9 mouse cellular contexts compared by ENCODE assay signal in genomic region chr11:96004793-96005402, GRCm38 (mm10). TPM values are rescaled to one million over a fixed set of nuclear protein-coding genes. Genes with fewer than 3 reads are reported as not detected.
DNase-seq lines count a peak whose midpoint lies in the region; ATAC-seq and TF ChIP-seq lines count a peak whose summit lies in the region.
"Had no signal": no experiment of that assay in that cellular context is flagged by ENCODE, and none has a peak within 500 bp of the region (broad histone marks: within the 10 kb centered on the region; RNA-seq: fewer than 3 reads in every experiment).

No protein-coding gene starts in this region.

- peak overlapping the region; percentile 96 for H3K4me2 ChIP-seq in embryonic facial prominence, embryonic 12.5 days (replicated peaks)
- H3K4me2 ChIP-seq in hindbrain, postnatal 0 days (ENCODE audit: low read depth, low read length): peak overlapping the region; percentile 55
- peak overlapping the region; percentile 75 for H3K4me2 ChIP-seq in midbrain, postnatal 0 days (ENCODE audit: low read depth, low read length, poor library complexity, severe bottlenecking)

- no peaks in the 10 kb centered on the region for H3K36me3 ChIP-seq in embryonic facial prominence, embryonic 12.5 days
- H3K36me3 ChIP-seq in hindbrain, postnatal 0 days (ENCODE audit: insufficient read depth, low read length): no peaks in the 10 kb centered on the region
- no peaks in the 10 kb centered on the region for H3K36me3 ChIP-seq in midbrain, postnatal 0 days (ENCODE audit: insufficient read depth, low read length)

- no peak for DNase-seq in gastrocnemius, adult 2 months
- DNase-seq in gastrocnemius, postnatal 25 days: no peak
- peak; percentile 42 for DNase-seq in 3T3-L1 (ENCODE audit: low read depth, low spot score)
- peak; percentile 31 for DNase-seq in hindbrain, postnatal 0 days (ENCODE audit: low spot score)
- no peak for DNase-seq in midbrain, postnatal 0 days (ENCODE audit: low spot score)
- DNase-seq in frontal cortex, adult 2 months (ENCODE audit: extremely low spot score in 1 of 2, low spot score in 1 of 2): no peak

- H3K4me1 ChIP-seq in embryonic facial prominence, embryonic 12.5 days: peaks cover 30% of the 10 kb centered on the region
- peaks cover 5% of the 10 kb centered on the region; the same call in 1 of the 2 replicates for H3K4me1 ChIP-seq in hindbrain, postnatal 0 days (ENCODE audit: insufficient read depth, low read length)
- H3K4me1 ChIP-seq in midbrain, postnatal 0 days (ENCODE audit: insufficient read depth, low read length): no peaks in the 10 kb centered on the region; the same call in 1 of the 2 replicates

- no peak overlapping the region for H3K27ac ChIP-seq in gastrocnemius, adult 2 months
- peak overlapping the region; percentile 98 for H3K27ac ChIP-seq in embryonic facial prominence, embryonic 12.5 days
- H3K27ac ChIP-seq in hindbrain, postnatal 0 days: peak overlapping the region; percentile 64
- H3K27ac ChIP-seq in midbrain, postnatal 0 days (ENCODE audit: low read depth, low read length): no peak overlapping the region

- ATAC-seq in embryonic facial prominence, embryonic 12.5 days (ENCODE audit: insufficient number of reproducible peaks, insufficient read depth, low FRiP score, low TSS enrichment): no peak
- ATAC-seq in hindbrain, postnatal 0 days: peak; percentile 52
- no peak for ATAC-seq in midbrain, postnatal 0 days (ENCODE audit: low FRiP score)
- no peak for ATAC-seq in cerebellum, adult (ENCODE audit: insufficient number of reproducible peaks, low FRiP score, low TSS enrichment)

- H3K27me3 ChIP-seq in embryonic facial prominence, embryonic 12.5 days: no peaks in the 10 kb centered on the region
- peaks cover 6% of the 10 kb centered on the region; the same call in 1 of the 2 replicates for H3K27me3 ChIP-seq in hindbrain, postnatal 0 days (ENCODE audit: insufficient read depth, low read length)
- H3K27me3 ChIP-seq in midbrain, postnatal 0 days (ENCODE audit: insufficient read depth, low read length): no peaks in the 10 kb centered on the region

- peak overlapping the region; percentile 95 for H3K9ac ChIP-seq in embryonic facial prominence, embryonic 12.5 days
- H3K9ac ChIP-seq in hindbrain, postnatal 0 days (replicated peaks; ENCODE audit: low read length): peak overlapping the region; percentile 37
- peak overlapping the region; percentile 45 for H3K9ac ChIP-seq in midbrain, postnatal 0 days (replicated peaks; ENCODE audit: low read length, poor library complexity, severe bottlenecking)

- TF ChIP-seq CTCF in gastrocnemius, adult 2 months (IDR thresholded peaks at IDR 0.05): no peak
- no peak for TF ChIP-seq CTCF in hindbrain, postnatal 0 days (IDR thresholded peaks at IDR 0.05; ENCODE audit: low read depth)
- no peak for TF ChIP-seq CTCF in midbrain, postnatal 0 days (IDR thresholded peaks at IDR 0.05)

- peak overlapping the region; percentile 57 for H3K4me3 ChIP-seq in gastrocnemius, adult 2 months
- H3K4me3 ChIP-seq in embryonic facial prominence, embryonic 12.5 days: peak overlapping the region; percentile 86
- peak overlapping the region; percentile 37 for H3K4me3 ChIP-seq in hindbrain, postnatal 0 days (ENCODE audit: low read length)
- H3K4me3 ChIP-seq in midbrain, postnatal 0 days (ENCODE audit: low read depth, low read length): peak overlapping the region; percentile 49

- WGBS in embryonic facial prominence, embryonic 12.5 days: under 1% methylated on average over 53 of the region's 57 CpGs
- under 1% methylated on average over 51 of the region's 57 CpGs for WGBS in hindbrain, postnatal 0 days
- under 1% methylated on average over 42 of the region's 57 CpGs for WGBS in midbrain, postnatal 0 days

- intact Hi-C loops in gastrocnemius, adult 2 months (cut with DNase I): no loop called here

- H3K9me3 ChIP-seq in embryonic facial prominence, embryonic 12.5 days: no peaks in the 10 kb centered on the region
- no peaks in the 10 kb centered on the region for H3K9me3 ChIP-seq in hindbrain, postnatal 0 days (ENCODE audit: low read length)
- H3K9me3 ChIP-seq in midbrain, postnatal 0 days (ENCODE audit: low read length): no peaks in the 10 kb centered on the region

RNA-seq across cellular contexts. Expression of gene Igf2bp1, which starts 0.8 kb away (rescaled TPM):
- total RNA-seq in gastrocnemius, adult 2 months (2021): not detected
- not detected for total RNA-seq in gastrocnemius, postnatal 25 days (2021)
- polyA plus RNA-seq in embryonic facial prominence, embryonic 12.5 days (2016; fragmentation: Nextera tagmentation; extraction: Ambion mirVana): 89.6 and 95.3 TPM in 2 replicates
- total RNA-seq in hindbrain, postnatal 0 days (2014; rRNA removed): 4.1 and 5.3 TPM in 2 replicates
- polyA plus RNA-seq in hindbrain, postnatal 0 days (2015; fragmentation: Nextera tagmentation; extraction: Ambion mirVana): 2.8 and 3.5 TPM in 2 replicates
- total RNA-seq in midbrain, postnatal 0 days (2014; rRNA removed): 2.2 and 3.2 TPM in 2 replicates
- 1.2 and 1.3 TPM in 2 replicates for polyA plus RNA-seq in midbrain, postnatal 0 days (2015; fragmentation: Nextera tagmentation; extraction: Ambion mirVana)
- polyA plus RNA-seq in frontal cortex, adult 2 months (2012; rRNA removed): 0.18 and 0.71 TPM in 2 replicates
- total RNA-seq: hematopoietic stem cell, adult 5-6 weeks had no signal

RNA-seq across cellular contexts. Expression of gene Gip, which starts 19.4 kb away (rescaled TPM):
- not detected for total RNA-seq in gastrocnemius, adult 2 months (2021)
- not detected for total RNA-seq in gastrocnemius, postnatal 25 days (2021)
- polyA plus RNA-seq in embryonic facial prominence, embryonic 12.5 days (2016; fragmentation: Nextera tagmentation; extraction: Ambion mirVana): not detected in 2 replicates
- not detected in 2 replicates for total RNA-seq in hindbrain, postnatal 0 days (2014; rRNA removed)
- polyA plus RNA-seq in hindbrain, postnatal 0 days (2015; fragmentation: Nextera tagmentation; extraction: Ambion mirVana): not detected in 2 replicates
- total RNA-seq in midbrain, postnatal 0 days (2014; rRNA removed): not detected in 2 replicates
- not detected in 2 replicates for polyA plus RNA-seq in midbrain, postnatal 0 days (2015; fragmentation: Nextera tagmentation; extraction: Ambion mirVana)
- polyA plus RNA-seq in frontal cortex, adult 2 months (2012; rRNA removed): not detected in 2 replicates
- total RNA-seq: hematopoietic stem cell, adult 5-6 weeks had no signal

RNA-seq across cellular contexts. Expression of gene Snf8, which starts 29.8 kb away (rescaled TPM):
- total RNA-seq in gastrocnemius, adult 2 months (2021): 10 to 100 TPM; 31.6 to 34.6 TPM
- 10 to 100 TPM; 31.1 to 31.8 TPM for total RNA-seq in gastrocnemius, postnatal 25 days (2021)
- 105 and 106 TPM in 2 replicates for polyA plus RNA-seq in embryonic facial prominence, embryonic 12.5 days (2016; fragmentation: Nextera tagmentation; extraction: Ambion mirVana)
- total RNA-seq in hindbrain, postnatal 0 days (2014; rRNA removed): 18.6 and 21.4 TPM in 2 replicates
- 114 and 115 TPM in 2 replicates for polyA plus RNA-seq in hindbrain, postnatal 0 days (2015; fragmentation: Nextera tagmentation; extraction: Ambion mirVana)
- 23.2 and 38.6 TPM in 2 replicates for total RNA-seq in midbrain, postnatal 0 days (2014; rRNA removed)
- 114 TPM in 2 replicates for polyA plus RNA-seq in midbrain, postnatal 0 days (2015; fragmentation: Nextera tagmentation; extraction: Ambion mirVana)
- 84.2 and 87.0 TPM in 2 replicates for polyA plus RNA-seq in frontal cortex, adult 2 months (2012; rRNA removed)

Comparison
In these comparisons a context has a peak if more than half of its experiments do, and no peak if none do; other contexts are left out.
1. DNase-seq: peak in 3T3-L1 (single experiment) and hindbrain, postnatal 0 days (single experiment); none in gastrocnemius, adult 2 months (single experiment), gastrocnemius, postnatal 25 days (single experiment), midbrain, postnatal 0 days (single experiment) and frontal cortex, adult 2 months (0 of 2).
2. H3K27ac ChIP-seq: peak in embryonic facial prominence, embryonic 12.5 days (single experiment) and hindbrain, postnatal 0 days (single experiment); none in gastrocnemius, adult 2 months (single experiment) and midbrain, postnatal 0 days (single experiment).
3. H3K9ac ChIP-seq: peak in every context shown above with its lines; median percentile 95 in embryonic facial prominence, embryonic 12.5 days; 45 in midbrain, postnatal 0 days; 37 in hindbrain, postnatal 0 days.
4. Peak in every context shown above with its lines, with median percentiles within 50 percentile points of each other: H3K4me3 ChIP-seq and H3K4me2 ChIP-seq.